Mouse (Mus musculus) frontal cortex, postnatal 14 days (tissue): ENCODE measurements around the gene Olfr427.
"Not testable (repeated sequence)": the region's sequence is repeated elsewhere in the genome, so short reads cannot be mapped to it uniquely, and the experiment has no call there.

ENCODE experiments used
- DNase-seq, 2 experiments: peaks; one replicate each; pipeline ENCODE4 v3.0.0; 2022; ENCODE audit warnings: low spot score in 2 of 2

Olfr427 gene

GRCm38 (mm10) chr1:174096591-174096990 is at the start of gene Olfr427:
Gene Olfr427, plus strand, starts transcription at chr1:174096891.
- DNase-seq = no peak

GRCm38 (mm10) chr1:174048227-174048626 is 48.5 kb upstream of the Olfr427 start:
- not testable (repeated sequence) for DNase-seq

- no peak for DNase-seq
These were observed 47.8 kb upstream of the Olfr427 start, which contains the start of gene Olfr432 for GRCm38 (mm10) chr1:174048893-174049292. Gene Olfr432, plus strand, starts transcription at chr1:174049205.

- DNase-seq = not testable (repeated sequence)
These were observed 47.3 kb upstream of the Olfr427 start for GRCm38 (mm10) chr1:174049357-174049756.

- DNase-seq = no peak
These were observed 46.2 kb upstream of the Olfr427 start for GRCm38 (mm10) chr1:174050532-174050931.

GRCm38 (mm10) chr1:174051515-174051914 is 45.2 kb upstream of the Olfr427 start:
- no peak for DNase-seq

- DNase-seq = no peak
These were observed 44.7 kb upstream of the Olfr427 start for GRCm38 (mm10) chr1:174051931-174052536.

- DNase-seq = no peak
These were observed 43.7 kb upstream of the Olfr427 start for GRCm38 (mm10) chr1:174052981-174053380.

- no peak for DNase-seq
These were observed 41.4 kb upstream of the Olfr427 start for GRCm38 (mm10) chr1:174055248-174055647.

GRCm38 (mm10) chr1:174066305-174066704 is 30.4 kb upstream of the Olfr427 start, which contains the start of gene Olfr430:
Gene Olfr430, plus strand, starts transcription at chr1:174066605.
- DNase-seq = no peak

GRCm38 (mm10) chr1:174084031-174084430 is 12.7 kb upstream of the Olfr427 start, which contains the start of gene Olfr429:
Gene Olfr429, plus strand, starts transcription at chr1:174084331.
- no peak for DNase-seq

GRCm38 (mm10) chr1:174103735-174104134 is 7.0 kb downstream of the Olfr427 start:
- DNase-seq = no peak

GRCm38 (mm10) chr1:174121062-174121461 is 24.4 kb downstream of the Olfr427 start, which contains the start of gene Olfr231:
Gene Olfr231, minus strand, starts transcription at chr1:174121162.
- DNase-seq = no peak

- no peak for DNase-seq
These were observed 34.5 kb downstream of the Olfr427 start, which contains the start of gene Olfr424 for GRCm38 (mm10) chr1:174131217-174131616. Gene Olfr424, plus strand, starts transcription at chr1:174131517.

GRCm38 (mm10) chr1:174131999-174132398 is 35.3 kb downstream of the Olfr427 start:
- no peak for DNase-seq

- no peak for DNase-seq
These were observed 44.7 kb downstream of the Olfr427 start for GRCm38 (mm10) chr1:174141384-174141783.

GRCm38 (mm10) chr1:174146696-174147095 is 50.0 kb downstream of the Olfr427 start:
- DNase-seq = no peak

GRCm38 (mm10) chr1:174149289-174149688 is 52.6 kb downstream of the Olfr427 start:
- DNase-seq = no peak
